Mouse (Mus musculus): ENCODE results near the gene Slc6a20b. TPM values are rescaled to one million over a fixed set of nuclear protein-coding genes. Genes with fewer than 3 reads are reported as not detected.

The Slc6a20b gene
- polyA plus RNA-seq, 1 experiment from 2014 or later: 0.24 TPM

Other genes with a start within 250 kb of the Slc6a20b start
- gene Limd1, start 153.9 kb downstream of the Slc6a20b start, polyA plus RNA-seq (2015; fragmentation: Nextera tagmentation; extraction: Ambion mirVana): 20.3 and 22.5 TPM in 2 replicates
- gene Sacm1l, start 102.8 kb downstream of the Slc6a20b start, polyA plus RNA-seq (2015; fragmentation: Nextera tagmentation; extraction: Ambion mirVana): 25.7 and 28.0 TPM in 2 replicates
- 0.17 and 0.26 TPM in 2 replicates for gene Ccr9, start 45.9 kb upstream of the Slc6a20b start, polyA plus RNA-seq (2015; fragmentation: Nextera tagmentation; extraction: Ambion mirVana)
- gene Slc6a20a, start 46.3 kb upstream of the Slc6a20b start, polyA plus RNA-seq (2015; fragmentation: Nextera tagmentation; extraction: Ambion mirVana): 3.4 and 4.0 TPM in 2 replicates
- 16.0 and 19.4 TPM in 2 replicates for gene Lztfl1, start 85.1 kb upstream of the Slc6a20b start, polyA plus RNA-seq (2015; fragmentation: Nextera tagmentation; extraction: Ambion mirVana)
- gene Cxcr6, start 173.9 kb upstream of the Slc6a20b start, polyA plus RNA-seq (2015; fragmentation: Nextera tagmentation; extraction: Ambion mirVana): 0.13 and 0.22 TPM in 2 replicates
- gene Fyco1, start 219.3 kb upstream of the Slc6a20b start, polyA plus RNA-seq (2015; fragmentation: Nextera tagmentation; extraction: Ambion mirVana): 3.9 and 4.7 TPM in 2 replicates
- 0.02 and 0.06 TPM in 2 replicates for gene Xcr1, start 229.5 kb upstream of the Slc6a20b start, polyA plus RNA-seq (2015; fragmentation: Nextera tagmentation; extraction: Ambion mirVana)

Data from liver, embryonic 16.5 days (tissue).